ENCODE assay signal across 9 mouse cellular contexts in genomic region chr5:36377456-36378369, GRCm38 (mm10). TPM values are rescaled to one million over a fixed set of nuclear protein-coding genes. Genes with fewer than 3 reads are reported as not detected.
DNase-seq lines count a peak whose midpoint lies in the region.
"Had no signal": no experiment of that assay in that cellular context is flagged by ENCODE, and none has a peak within 500 bp of the region (broad histone marks: within the 10 kb centered on the region; RNA-seq: fewer than 3 reads in every experiment).

No protein-coding gene starts in this region.

- no peaks in the 10 kb centered on the region for H3K36me3 ChIP-seq in splenic B cell, adult 2 months (ENCODE audit: control insufficient read depth, insufficient read depth, low read length, poor library complexity, severe bottlenecking)
- H3K36me3 ChIP-seq: liver, embryonic 15.5 days had no signal

- no peaks in the 10 kb centered on the region for H3K27me3 ChIP-seq in splenic B cell, adult 2 months (ENCODE audit: control insufficient read depth, insufficient read depth, low read length, poor library complexity, severe bottlenecking)
- H3K27me3 ChIP-seq: liver, embryonic 15.5 days had no signal

- peak; percentile 65 for DNase-seq in adrenal gland, adult 2 months
- no peak for DNase-seq in adrenal gland, adult 8-10 months
- DNase-seq in gastrocnemius, postnatal 10 days, result peak; percentile 64
- peak; percentile 32 for DNase-seq in kidney, postnatal 14 days
- DNase-seq in splenic B cell, adult 2 months (ENCODE audit: low read depth, low spot score), result peak; percentile 40
- DNase-seq in T-cell, adult 2 months (ENCODE audit: low spot score), result no peak
- no peak for DNase-seq in layer of hippocampus, adult 11-12 months (ENCODE audit: low spot score)
- no peak for DNase-seq in retina, postnatal 1 day

RNA-seq across cellular contexts. Expression of gene Sorcs2, which starts 20.2 kb away (rescaled TPM):
- total RNA-seq in adrenal gland, adult 2 months (2021), result 10 to 100 TPM in 1 of 2 experiments, 1 to 10 TPM in 1; 10.0 to 16.4 TPM
- 18.4 and 19.7 TPM in 2 replicates for polyA plus RNA-seq in adrenal gland, adult 2 months (2012; rRNA removed)
- total RNA-seq in adrenal gland, adult 8-10 months (2022), result 10 to 100 TPM in 3 of 4 experiments, 1 to 10 TPM in 1; 7.9 to 18.3 (median 12.5) TPM
- 10 to 100 TPM; 15.6 to 16.0 TPM for total RNA-seq in gastrocnemius, postnatal 10 days (2021)

Comparison
In these comparisons a context has a peak if more than half of its experiments do, and no peak if none do; other contexts are left out.
1. DNase-seq: peak in adrenal gland, adult 2 months (single experiment), gastrocnemius, postnatal 10 days (single experiment), kidney, postnatal 14 days (single experiment) and splenic B cell, adult 2 months (single experiment); none in adrenal gland, adult 8-10 months (single experiment), T-cell, adult 2 months (single experiment), layer of hippocampus, adult 11-12 months (single experiment) and retina, postnatal 1 day (single experiment).